Mouse (Mus musculus) neural tube, embryonic 11.5 days (tissue): Measurements from ENCODE around the gene Inafm2. TPM values are rescaled to one million over a fixed set of nuclear protein-coding genes. Genes with fewer than 3 reads are reported as not detected.

ENCODE experiments used
- ATAC-seq: fragments of 200-750 bp; cut with Nextera tagmentation; 2 replicates; pipeline ENCODE4 v1.8.0; 2017; ENCODE audit warnings: moderate number of reproducible peaks, mild to moderate bottlenecking, moderate TSS enrichment, moderate library complexity; ENCODE audit not compliant: insufficient read depth, low FRiP score, low TSS enrichment
- DNase-seq: peaks from one replicate; pipeline ENCODE4 v3.0.0-alpha.2; 2015; ENCODE audit warnings: low spot score
- H3K27ac ChIP-seq: fragments of 300-500 bp; sonication (generic); 2 replicates; pipeline ENCODE4 v1.5.1; 2014; ENCODE audit warnings: low read depth, mild to moderate bottlenecking, low read length
- H3K27me3 ChIP-seq: fragments of 300-500 bp; sonication (generic); 2 replicates; pipeline ENCODE4 v1.6.1; 2014; ENCODE audit warnings: mild to moderate bottlenecking, low read length, mixed read lengths; ENCODE audit not compliant: control insufficient read depth, insufficient read depth
- H3K36me3 ChIP-seq: fragments of 300-500 bp; sonication (generic); 2 replicates; pipeline ENCODE4 v1.6.1; 2014; ENCODE audit warnings: mild to moderate bottlenecking, low read length, moderate library complexity, mixed read lengths; ENCODE audit not compliant: control insufficient read depth, insufficient read depth
- H3K4me1 ChIP-seq: fragments of 300-500 bp; sonication (generic); 2 replicates; pipeline ENCODE4 v1.6.1; 2014; ENCODE audit warnings: low read length, mixed read lengths; ENCODE audit not compliant: control insufficient read depth, insufficient read depth
- H3K4me2 ChIP-seq: fragments of 300-500 bp; sonication (generic); 2 replicates; pipeline ENCODE4 v1.6.1; 2014; ENCODE audit warnings: low read depth, mild to moderate bottlenecking, moderate library complexity
- H3K4me3 ChIP-seq: fragments of 300-500 bp; sonication (generic); 2 replicates; pipeline ENCODE4 v1.5.1; 2014; ENCODE audit warnings: low read depth, low read length
- H3K9ac ChIP-seq: fragments of 300-500 bp; sonication (generic); 2 replicates; pipeline ENCODE4 v1.6.1; 2014; ENCODE audit warnings: mild to moderate bottlenecking, low read length
- H3K9me3 ChIP-seq: fragments of 300-500 bp; sonication (generic); 2 replicates; pipeline ENCODE4 v1.6.1; 2016; ENCODE audit warnings: low read length; ENCODE audit not compliant: control insufficient read depth
- WGBS: fragments of 180-500 bp; shearing (Covaris S2); extraction: QIAGEN DNeasy Blood & Tissue Kit; methylation state at CpG from one replicate; pipeline ENCODE4 v1.1.7; 2014; 5-methylcytosine and 5-hydroxymethylcytosine counted together
- polyA plus RNA-seq: library from polyadenylated mRNA; unstranded; fragments of >200 nt; fragmentation: Nextera tagmentation; extraction: Ambion mirVana; gene quantifications from 2 replicates; pipeline ENCODE4 v1.2.1, GENCODE M21; 2014

Gene Inafm2
- polyA plus RNA-seq, 1 experiment from 2014 or later = 29.2 TPM

DNA sequence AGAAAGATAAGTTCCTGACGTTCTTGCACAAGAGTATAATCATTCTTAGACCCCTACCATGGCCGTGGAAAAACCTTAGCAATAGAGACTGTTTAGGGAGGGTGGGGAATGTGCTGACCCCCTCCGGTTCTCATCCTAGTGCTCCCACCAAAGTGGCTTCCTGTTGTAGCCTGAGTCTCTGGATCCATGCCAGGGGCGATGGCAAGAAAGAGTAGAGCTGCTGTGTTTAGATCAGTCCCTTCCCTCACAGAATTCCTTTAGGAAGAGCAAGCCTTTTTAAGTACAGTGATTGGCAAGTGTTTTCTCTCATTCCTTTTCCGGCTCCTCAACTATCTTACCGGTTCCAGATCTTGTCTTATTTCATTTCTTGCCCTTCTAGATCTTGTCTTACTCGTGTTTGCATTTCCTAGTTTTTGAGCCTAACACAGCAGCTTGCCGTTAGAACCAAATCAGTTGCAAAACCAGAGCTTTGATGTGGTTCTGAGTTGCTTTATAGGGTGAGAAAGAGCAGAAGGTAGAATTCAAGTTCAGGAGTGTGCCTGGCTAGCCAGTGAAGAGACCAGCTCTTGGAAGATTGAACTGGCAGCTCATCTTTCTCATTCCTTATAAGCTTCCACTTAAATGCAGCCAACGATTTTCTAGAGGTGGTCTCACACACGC, 1.9 kb downstream of the Inafm2 start:
- DNase-seq (no peak), ATAC-seq (no peak)
- Histone ChIP-seq H3K27me3 (peaks cover 8% of the 10 kb centered on the region), H3K4me2 (peak overlapping the region; percentile 97), H3K27ac (no peak overlapping the region), H3K4me3 (peak overlapping the region; percentile 92), H3K9ac (no peak overlapping the region), H3K9me3 (no peaks in the 10 kb centered on the region), H3K36me3 (no peaks in the 10 kb centered on the region; the same call in 1 of the 2 replicates), H3K4me1 (peaks cover 24% of the 10 kb centered on the region)
- WGBS = 36% methylated on average over 10 of the region's 10 CpGs

DNA sequence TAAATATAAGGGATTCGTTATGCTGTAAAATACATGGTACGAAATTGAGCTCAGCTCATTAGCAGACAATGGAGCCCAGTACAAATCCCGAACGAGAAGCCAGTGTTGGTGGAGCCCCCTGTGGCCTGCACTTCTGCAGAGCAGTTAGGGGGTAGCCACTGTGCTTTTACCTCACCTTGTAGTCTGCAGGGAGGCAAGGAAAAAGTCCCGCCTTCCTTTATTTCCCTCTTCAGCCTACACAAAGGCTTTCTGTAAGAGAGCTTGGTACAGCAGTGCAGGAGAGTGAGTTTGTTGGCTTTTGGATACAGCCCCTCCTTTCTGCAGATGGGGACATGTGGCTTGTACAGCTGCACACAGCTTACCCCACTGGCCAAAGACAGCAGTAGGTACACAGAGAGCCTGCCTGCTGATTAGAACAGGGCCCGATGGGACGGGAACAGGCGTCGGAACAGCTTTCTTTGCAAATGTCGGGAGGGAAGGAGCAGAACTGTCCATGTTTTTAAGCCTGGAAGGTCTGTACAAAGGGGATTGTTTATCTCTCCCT, 3.9 kb downstream of the Inafm2 start:
- DNase-seq = no peak
- no peak overlapping the region for H3K4me2 ChIP-seq
- H3K9ac ChIP-seq = no peak overlapping the region

DNA sequence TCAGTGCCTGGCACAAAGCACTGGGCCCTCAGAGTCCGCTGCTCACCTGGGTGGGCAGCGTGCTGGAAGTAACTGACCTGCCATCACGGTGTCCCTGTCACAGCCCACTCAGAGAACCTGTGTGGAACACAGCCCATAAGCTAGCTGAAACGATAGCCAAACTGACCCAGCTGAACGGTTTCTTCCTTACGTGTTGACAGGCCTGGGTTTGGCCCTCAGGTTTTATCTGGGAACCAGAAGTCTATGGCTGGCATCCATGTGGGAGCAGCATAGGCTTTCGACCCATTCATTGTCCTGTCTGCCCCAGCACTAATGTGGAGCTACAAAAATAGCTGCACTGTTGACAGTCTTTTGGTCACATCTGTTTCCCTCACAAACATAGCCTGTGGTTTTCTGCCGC, 4.9 kb downstream of the Inafm2 start:
- H3K9ac ChIP-seq = no peak overlapping the region
- H3K36me3 ChIP-seq = no peaks in the 10 kb centered on the region; the same call in 1 of the 2 replicates
- H3K4me3 ChIP-seq = no peak overlapping the region
- no peaks in the 10 kb centered on the region for H3K27me3 ChIP-seq
- no peak overlapping the region for H3K4me2 ChIP-seq
- H3K9me3 ChIP-seq = no peaks in the 10 kb centered on the region
- 82% methylated on average over 8 of the region's 8 CpGs for WGBS
- H3K27ac ChIP-seq = no peak overlapping the region
- DNase-seq (no peak), ATAC-seq (no peak)
- peaks cover 16% of the 10 kb centered on the region for H3K4me1 ChIP-seq

More for the DNA sequence above, 3.9 kb downstream of the Inafm2 start:
- H3K9me3 ChIP-seq = no peaks in the 10 kb centered on the region
- H3K27me3 ChIP-seq = peaks cover 4% of the 10 kb centered on the region
- no peak overlapping the region for H3K27ac ChIP-seq
- 25% methylated on average over 10 of the region's 10 CpGs for WGBS
- no peak for ATAC-seq
- H3K4me1 ChIP-seq = peaks cover 24% of the 10 kb centered on the region
- H3K4me3 ChIP-seq = no peak overlapping the region
- no peaks in the 10 kb centered on the region; the same call in 1 of the 2 replicates for H3K36me3 ChIP-seq

DNA sequence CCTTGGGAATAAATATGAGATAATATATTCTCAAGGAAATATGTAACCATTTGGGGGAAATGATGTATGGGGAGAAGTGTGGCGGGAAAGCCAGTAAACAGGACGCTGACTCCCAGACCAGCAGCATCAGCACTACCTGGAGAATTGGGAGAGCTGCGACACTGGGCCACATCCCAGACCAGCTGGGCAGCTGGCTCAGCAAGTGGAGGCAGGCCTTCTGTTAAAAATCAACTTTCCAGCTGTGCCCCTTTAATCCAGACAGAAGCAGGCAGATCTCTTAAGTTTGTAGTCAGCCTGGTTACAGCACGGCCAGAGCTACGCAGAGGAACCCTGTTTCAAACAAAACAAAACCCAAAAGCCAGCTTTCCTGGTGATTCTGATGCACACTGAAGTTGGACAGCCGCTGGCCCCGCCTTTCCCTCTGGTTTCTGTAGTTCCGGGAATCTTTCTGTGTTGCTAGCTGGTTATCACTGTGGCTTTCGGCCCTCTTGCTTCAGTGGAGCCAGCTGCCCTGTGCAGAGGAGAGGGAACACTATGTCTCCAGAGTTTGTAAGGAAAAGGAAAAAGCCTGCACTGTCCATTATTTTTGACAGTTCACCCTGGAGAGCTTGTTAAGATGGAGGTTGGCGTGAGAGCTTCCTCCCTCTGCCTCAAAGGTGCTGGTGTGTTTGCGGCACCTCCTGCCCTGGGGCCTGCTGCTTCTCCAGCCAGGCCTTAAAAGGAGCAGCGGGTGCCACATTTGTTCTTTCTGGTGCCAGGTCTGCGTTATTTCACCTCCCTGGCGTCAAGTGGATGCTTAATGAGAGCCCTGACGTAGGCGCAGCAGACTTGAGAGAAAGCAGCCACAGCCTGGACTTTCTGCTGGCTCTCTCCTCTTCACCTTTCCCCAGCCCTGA, 6.6 kb downstream of the Inafm2 start:
- WGBS = 65% methylated on average over 16 of the region's 16 CpGs

GRCm38 (mm10) chr2:118752792-118753108, 7.2 kb downstream of the Inafm2 start:
- WGBS = 80% methylated on average over 4 of the region's 4 CpGs
- Histone ChIP-seq H3K4me2 (no peak overlapping the region), H3K36me3 (no peaks in the 10 kb centered on the region; the same call in 1 of the 2 replicates), H3K9me3 (no peaks in the 10 kb centered on the region), H3K27me3 (no peaks in the 10 kb centered on the region), H3K27ac (no peak overlapping the region), H3K4me1 (peaks cover 2% of the 10 kb centered on the region; the same call in 1 of the 2 replicates), H3K9ac (no peak overlapping the region), H3K4me3 (no peak overlapping the region)
- DNase-seq (no peak), ATAC-seq (no peak)

More for the DNA sequence above, 6.6 kb downstream of the Inafm2 start:
- no peak overlapping the region for H3K4me2 ChIP-seq
- no peaks in the 10 kb centered on the region for H3K9me3 ChIP-seq
- no peaks in the 10 kb centered on the region for H3K27me3 ChIP-seq
- H3K4me1 ChIP-seq = peaks cover 7% of the 10 kb centered on the region
- H3K9ac ChIP-seq = no peak overlapping the region
- DNase-seq (no peak), ATAC-seq (no peak)
- H3K36me3 ChIP-seq = no peaks in the 10 kb centered on the region; the same call in 1 of the 2 replicates
- H3K4me3 ChIP-seq = no peak overlapping the region
- no peak overlapping the region for H3K27ac ChIP-seq

DNA sequence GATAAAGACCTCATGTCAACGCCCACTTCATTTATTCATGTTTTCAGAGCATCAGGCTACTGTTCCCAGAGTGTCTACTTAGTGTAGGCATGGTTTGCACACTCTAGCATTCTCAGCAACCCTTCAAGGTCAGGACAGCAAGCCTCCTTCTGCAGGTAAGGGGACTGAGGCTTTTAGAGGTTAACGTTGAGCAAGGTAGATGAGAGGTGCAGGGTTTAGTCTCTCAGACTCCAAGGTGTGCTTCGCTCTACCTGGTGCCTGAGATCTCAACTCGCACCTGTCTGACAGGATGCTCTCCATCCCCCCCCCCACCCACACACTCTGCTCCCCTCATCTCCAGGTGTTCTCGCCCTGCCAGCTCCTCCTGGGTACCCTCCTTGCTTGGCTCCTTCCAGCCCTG, 8.6 kb downstream of the Inafm2 start:
- H3K4me2 ChIP-seq = no peak overlapping the region
- ATAC-seq (no peak), DNase-seq (no peak)
- H3K36me3 ChIP-seq = no peaks in the 10 kb centered on the region; the same call in 1 of the 2 replicates
- no peak overlapping the region for H3K27ac ChIP-seq
- peaks cover under 1% of the 10 kb centered on the region; the same call in 1 of the 2 replicates for H3K4me1 ChIP-seq
- H3K27me3 ChIP-seq = no peaks in the 10 kb centered on the region
- H3K4me3 ChIP-seq = no peak overlapping the region
- WGBS = 84% methylated on average over 5 of the region's 5 CpGs
- H3K9me3 ChIP-seq = no peaks in the 10 kb centered on the region
- H3K9ac ChIP-seq = no peak overlapping the region

DNA sequence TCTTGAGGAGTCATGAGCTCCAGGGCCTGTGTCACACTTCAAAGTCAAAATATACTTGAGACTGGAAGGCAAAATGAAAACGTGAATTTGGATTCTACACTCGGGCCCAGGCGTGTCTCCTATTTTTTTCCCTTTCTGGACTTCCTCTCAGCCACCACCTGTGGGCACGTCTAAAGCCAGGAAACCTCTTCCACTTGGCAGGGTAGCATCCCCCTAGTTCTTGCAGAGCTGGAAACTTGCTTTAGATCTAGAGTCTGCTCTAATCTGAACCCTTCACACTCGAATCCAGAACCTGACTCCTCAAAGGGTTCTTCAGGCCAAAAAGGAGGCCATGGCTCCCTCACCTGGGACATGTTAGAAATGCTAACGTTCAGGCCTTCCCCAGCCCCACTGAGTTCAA, 9.8 kb downstream of the Inafm2 start:
- H3K9me3 ChIP-seq = no peaks in the 10 kb centered on the region
- WGBS = 87% methylated on average over 6 of the region's 6 CpGs
- ATAC-seq (no peak), DNase-seq (no peak)
- no peak overlapping the region for H3K4me2 ChIP-seq
- H3K27me3 ChIP-seq = 0 out of 2 replicates have a peak, but pooled peaks cover under 1% of the 10 kb centered on the region
- H3K36me3 ChIP-seq = no peaks in the 10 kb centered on the region
- H3K9ac ChIP-seq = no peak overlapping the region
- no peaks in the 10 kb centered on the region for H3K4me1 ChIP-seq
- no peak overlapping the region for H3K4me3 ChIP-seq
- H3K27ac ChIP-seq = no peak overlapping the region

GRCm38 (mm10) chr2:118756103-118756502, 10.5 kb downstream of the Inafm2 start:
- Histone ChIP-seq H3K9me3 (no peaks in the 10 kb centered on the region), H3K4me3 (no peak overlapping the region), H3K36me3 (no peaks in the 10 kb centered on the region), H3K4me2 (no peak overlapping the region), H3K9ac (no peak overlapping the region), H3K4me1 (no peaks in the 10 kb centered on the region), H3K27me3 (0 out of 2 replicates have a peak, but pooled peaks cover 3% of the 10 kb centered on the region), H3K27ac (no peak overlapping the region)
- 87% methylated on average over 4 of the region's 4 CpGs for WGBS
- no peak for ATAC-seq
- DNase-seq = no peak
